Mouse (Mus musculus) thymus, adult 2 months (tissue): ENCODE data around the gene Ugt2b35.

Experiments used
- CTCF ChIP-seq: fragments of 200-500 bp; IDR thresholded peaks from 2 replicates; pipeline ENCODE4 v1.5.1; 2012; ENCODE audit warnings: mild to moderate bottlenecking, control low read depth, low read length, moderate library complexity, borderline replicate concordance; ENCODE audit not compliant: control insufficient read depth, poor library complexity, insufficient read depth; ENCODE audit errors: extremely low read depth
- POLR2A ChIP-seq: fragments of 200-500 bp; IDR thresholded peaks from 2 replicates; pipeline ENCODE4 v1.6.1; 2012; ENCODE audit warnings: mild to moderate bottlenecking, low read length, control low read depth, moderate library complexity; ENCODE audit not compliant: control insufficient read depth, poor library complexity, insufficient read depth; ENCODE audit errors: extremely low read depth

- TF ChIP-seq CTCF (no peak), POLR2A (no peak)
Observed at GRCm38 (mm10) chr5:87027359-87027758, 26.7 kb downstream of the Ugt2b35 start.
